Mouse (Mus musculus) hindbrain, embryonic 11.5 days (tissue): ENCODE data around the gene Grb7. TPM values are rescaled to one million over a fixed set of nuclear protein-coding genes. Genes with fewer than 3 reads are reported as not detected.

Experiments
- ATAC-seq: fragments of 200-750 bp; cut with Nextera tagmentation; 2 replicates; pipeline ENCODE4 v1.8.0; 2017; ENCODE audit warnings: mild to moderate bottlenecking, moderate TSS enrichment, moderate library complexity; ENCODE audit not compliant: low FRiP score
- DNase-seq: peaks from one replicate; pipeline ENCODE4 v3.0.0-alpha.2; 2015; ENCODE audit warnings: low spot score
- H3K27ac ChIP-seq: fragments of 300-500 bp; sonication (generic); 2 replicates; pipeline ENCODE4 v1.5.1; 2014; ENCODE audit warnings: mild to moderate bottlenecking, low read depth, low read length
- H3K27me3 ChIP-seq: fragments of 300-500 bp; sonication (generic); 2 replicates; pipeline ENCODE4 v1.6.1; 2014; ENCODE audit warnings: mild to moderate bottlenecking, low read length, moderate library complexity, mixed read lengths; ENCODE audit not compliant: control insufficient read depth, insufficient read depth
- H3K36me3 ChIP-seq: fragments of 300-500 bp; sonication (generic); 2 replicates; pipeline ENCODE4 v1.6.1; 2014; ENCODE audit warnings: mild to moderate bottlenecking, low read length, moderate library complexity, mixed read lengths; ENCODE audit not compliant: control insufficient read depth, insufficient read depth
- H3K4me1 ChIP-seq: fragments of 300-500 bp; sonication (generic); replicated peaks from 2 replicates; pipeline ENCODE4 v1.6.1; 2014; ENCODE audit warnings: low read length, mixed read lengths; ENCODE audit not compliant: control insufficient read depth, insufficient read depth
- H3K4me2 ChIP-seq: fragments of 300-500 bp; sonication (generic); replicated peaks from 2 replicates; pipeline ENCODE4 v1.6.1; 2014; ENCODE audit warnings: mild to moderate bottlenecking, low read depth, low read length
- H3K4me3 ChIP-seq: fragments of 300-500 bp; sonication (generic); 2 replicates; pipeline ENCODE4 v1.5.1; 2014; ENCODE audit warnings: low read depth, low read length
- H3K9ac ChIP-seq: fragments of 300-500 bp; sonication (generic); 2 replicates; pipeline ENCODE4 v1.6.1; 2014; ENCODE audit warnings: low read depth, low read length
- H3K9me3 ChIP-seq: fragments of 300-500 bp; sonication (generic); 2 replicates; pipeline ENCODE4 v1.6.1; 2016; ENCODE audit warnings: low read length; ENCODE audit not compliant: control insufficient read depth
- WGBS: fragments of 180-500 bp; shearing (Covaris S2); extraction: QIAGEN DNeasy Blood & Tissue Kit; methylation state at CpG from one replicate; pipeline ENCODE4 v1.1.7; 2014; 5-methylcytosine and 5-hydroxymethylcytosine counted together
- polyA plus RNA-seq: library from polyadenylated mRNA; unstranded; fragments of >200 nt; fragmentation: Nextera tagmentation; extraction: Ambion mirVana; gene quantifications from 2 replicates; pipeline ENCODE4 v1.2.1, GENCODE M21; 2014

The Grb7 gene
- polyA plus RNA-seq, 1 experiment from 2014 or later, result 2.1 TPM

DNA sequence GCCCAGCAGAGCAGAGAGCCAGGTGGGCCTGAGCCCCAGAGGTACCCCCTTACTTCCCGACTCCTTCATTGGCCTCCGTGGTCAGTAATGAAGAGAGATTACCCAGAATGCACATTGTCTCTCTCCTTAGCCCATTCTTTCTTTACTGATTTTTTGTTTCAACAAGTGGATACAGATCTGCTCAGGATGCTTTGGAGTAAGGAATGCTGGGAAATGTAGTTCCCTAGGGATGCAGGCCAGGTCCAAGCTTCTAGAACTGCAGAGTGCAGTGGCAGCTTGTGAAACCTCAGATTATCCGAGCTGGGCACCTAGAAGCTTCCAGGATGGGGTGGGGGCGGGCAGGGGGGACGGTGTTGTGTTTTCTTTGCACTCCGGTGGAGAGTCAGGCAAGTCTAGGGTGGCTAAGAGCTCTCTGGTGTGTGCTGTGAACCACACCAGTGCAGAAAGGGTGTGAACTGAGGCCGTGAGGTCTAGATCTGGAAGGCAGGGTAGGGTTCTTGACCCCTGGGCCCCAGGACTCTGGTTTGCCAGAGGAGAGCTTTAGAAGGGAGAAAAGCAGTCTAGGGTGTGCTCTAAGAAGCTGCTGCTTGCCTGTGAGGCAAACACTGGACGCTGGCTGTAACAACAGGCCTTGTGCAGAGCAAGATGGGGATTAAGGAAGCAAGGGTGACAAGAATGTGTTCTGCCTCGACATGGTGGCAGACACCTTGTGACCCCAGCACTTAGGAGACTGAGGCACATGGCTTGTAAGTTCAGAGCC lies 14.3 kb upstream of the Grb7 start:
- Histone ChIP-seq H3K9ac (no peak overlapping the region), H3K4me2 (no peak overlapping the region), H3K27ac (no peak overlapping the region), H3K36me3 (no peaks in the 10 kb centered on the region), H3K4me1 (no peaks in the 10 kb centered on the region), H3K27me3 (no peaks in the 10 kb centered on the region), H3K4me3 (no peak overlapping the region), H3K9me3 (no peaks in the 10 kb centered on the region)
- ATAC-seq, result no peak
- DNase-seq, result no peak
- 84% methylated on average over 9 of the region's 9 CpGs for WGBS

DNA sequence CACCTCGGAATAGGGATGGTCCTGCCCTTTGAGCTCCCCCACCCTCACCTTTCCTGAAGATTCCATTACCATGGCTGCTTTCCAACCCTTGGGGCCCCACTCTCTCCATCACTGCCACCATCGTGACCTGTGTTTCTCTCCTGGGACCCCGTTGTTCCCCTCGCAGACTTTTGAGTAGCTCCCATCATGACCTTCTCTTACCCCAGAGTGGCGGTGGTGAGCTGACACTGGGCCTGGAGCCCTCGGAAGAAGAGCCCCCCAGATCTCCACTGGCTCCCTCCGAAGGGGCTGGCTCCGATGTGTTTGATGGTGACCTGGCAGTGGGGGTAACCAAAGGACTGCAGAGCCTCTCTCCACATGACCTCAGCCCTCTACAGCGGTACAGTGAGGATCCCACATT lies 10.5 kb upstream of the Grb7 start:
- Histone ChIP-seq H3K4me1 (no peaks in the 10 kb centered on the region), H3K27me3 (no peaks in the 10 kb centered on the region), H3K9me3 (no peaks in the 10 kb centered on the region), H3K27ac (no peak overlapping the region), H3K4me3 (no peak overlapping the region), H3K36me3 (no peaks in the 10 kb centered on the region), H3K4me2 (no peak overlapping the region), H3K9ac (no peak overlapping the region)
- WGBS, result 90% methylated on average over 9 of the region's 9 CpGs
- DNase-seq, result no peak
- no peak for ATAC-seq

DNA sequence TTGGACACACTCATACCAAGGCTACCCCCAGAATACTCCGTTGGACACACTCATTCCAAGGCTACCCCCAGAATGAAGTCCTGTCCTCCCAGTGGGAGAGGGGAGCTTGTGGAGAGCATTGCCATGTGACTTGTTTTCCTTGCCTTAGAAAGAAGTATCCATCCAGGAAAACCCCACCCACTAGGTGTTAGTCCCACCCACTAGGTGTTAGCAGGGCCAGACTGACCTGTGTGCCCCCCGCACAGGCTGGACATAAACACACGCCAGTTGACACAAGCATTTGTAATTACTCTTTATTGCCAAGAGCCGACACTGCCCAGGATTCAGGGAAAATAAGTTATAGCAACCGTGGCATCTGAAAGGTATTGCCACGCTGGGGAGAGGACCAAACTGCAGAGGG lies 8.8 kb upstream of the Grb7 start:
- Histone ChIP-seq H3K36me3 (no peaks in the 10 kb centered on the region), H3K27me3 (no peaks in the 10 kb centered on the region), H3K9ac (no peak overlapping the region), H3K27ac (no peak overlapping the region), H3K4me1 (no peaks in the 10 kb centered on the region), H3K4me2 (no peak overlapping the region), H3K4me3 (no peak overlapping the region; the same call in 1 of the 2 replicates), H3K9me3 (no peaks in the 10 kb centered on the region)
- no peak for DNase-seq
- ATAC-seq, result no peak
- 89% methylated on average over 6 of the region's 6 CpGs for WGBS

DNA sequence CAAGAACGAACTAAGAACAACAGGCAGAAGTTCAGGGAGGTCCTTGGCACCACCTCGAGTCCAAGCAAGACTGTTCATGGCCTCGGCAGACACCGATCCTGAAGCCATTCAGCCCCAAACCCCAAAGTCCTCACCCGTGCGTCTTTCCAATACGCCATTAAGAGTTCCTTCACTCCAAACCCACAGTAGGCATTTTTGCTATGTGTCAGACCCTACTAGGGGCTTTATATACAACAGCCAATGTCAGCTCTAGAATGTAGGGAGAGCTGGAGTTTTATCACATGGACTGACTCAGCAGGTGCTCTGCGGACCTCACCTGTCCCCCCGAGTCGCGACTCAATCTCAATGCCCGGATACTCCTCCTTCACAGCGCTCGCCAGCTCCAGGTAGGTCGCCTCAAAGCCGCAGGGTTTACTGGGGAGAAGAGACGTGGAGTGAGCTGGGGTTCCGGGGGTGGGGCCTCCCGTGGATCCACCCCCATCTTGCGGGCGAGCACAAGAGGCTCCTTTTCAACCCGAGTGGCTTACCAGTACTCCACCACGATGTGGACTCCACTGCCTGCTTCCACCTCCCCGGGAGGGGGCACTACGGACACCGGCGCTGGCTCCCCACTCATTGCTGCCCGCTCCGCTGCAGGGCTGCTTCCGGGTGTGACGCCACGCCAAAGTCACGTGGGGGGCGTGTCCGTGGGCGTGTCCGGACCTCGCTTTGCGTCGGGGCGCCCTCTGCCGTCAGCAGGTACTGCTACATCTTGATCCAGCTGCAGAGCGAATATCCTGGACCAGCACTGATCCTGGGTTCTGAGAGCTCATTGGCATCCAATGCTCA lies 7.6 kb upstream of the Grb7 start, which contains the start of gene Mien1:
Mien1 (minus strand) TSS at position 661 of the 828 bp plus-strand sequence.
- Histone ChIP-seq H3K9me3 (no peaks in the 10 kb centered on the region), H3K27ac (no peak within 1 kb of the TSS), H3K9ac (peak within 1 kb of the TSS; percentile 62), H3K4me2 (peak within 1 kb of the TSS; percentile 79), H3K4me3 (peak within 1 kb of the TSS; percentile 63), H3K27me3 (no peaks in the 10 kb centered on the region), H3K4me1 (no peaks in the 10 kb centered on the region), H3K36me3 (no peaks in the 10 kb centered on the region)
- DNase-seq (peak; percentile 98), ATAC-seq (peak; percentile 87)
- 3% methylated on average over 43 of the region's 43 CpGs for WGBS

DNA sequence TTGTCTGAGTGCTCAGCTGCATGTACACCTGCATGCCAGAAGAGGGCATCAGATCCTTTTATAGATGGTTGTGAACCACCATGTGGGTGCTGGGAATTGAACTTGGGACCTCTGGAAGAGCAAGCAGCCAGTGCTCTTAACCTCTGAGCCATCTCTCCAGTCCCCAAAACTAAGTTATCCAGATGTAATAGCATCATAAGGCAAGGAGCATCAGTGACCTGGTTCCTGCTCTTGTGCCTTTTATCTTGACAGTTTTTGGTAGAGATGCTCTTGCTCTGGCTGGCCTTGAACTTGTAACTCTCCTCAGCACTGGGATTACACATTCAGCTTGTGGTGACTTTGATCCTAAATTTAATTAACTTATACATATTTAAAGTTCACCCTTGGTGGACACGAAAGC lies 2.5 kb upstream of the Grb7 start:
- Histone ChIP-seq H3K27ac (no peak overlapping the region), H3K4me2 (no peak overlapping the region), H3K4me3 (no peak overlapping the region), H3K9ac (no peak overlapping the region), H3K9me3 (no peaks in the 10 kb centered on the region), H3K27me3 (peaks cover 20% of the 10 kb centered on the region), H3K4me1 (peaks cover 4% of the 10 kb centered on the region; the same call in 1 of the 2 replicates), H3K36me3 (no peaks in the 10 kb centered on the region)
- no peak for ATAC-seq
- WGBS, result 97% methylated on average over 1 of the region's 1 CpGs
- DNase-seq, result no peak

DNA sequence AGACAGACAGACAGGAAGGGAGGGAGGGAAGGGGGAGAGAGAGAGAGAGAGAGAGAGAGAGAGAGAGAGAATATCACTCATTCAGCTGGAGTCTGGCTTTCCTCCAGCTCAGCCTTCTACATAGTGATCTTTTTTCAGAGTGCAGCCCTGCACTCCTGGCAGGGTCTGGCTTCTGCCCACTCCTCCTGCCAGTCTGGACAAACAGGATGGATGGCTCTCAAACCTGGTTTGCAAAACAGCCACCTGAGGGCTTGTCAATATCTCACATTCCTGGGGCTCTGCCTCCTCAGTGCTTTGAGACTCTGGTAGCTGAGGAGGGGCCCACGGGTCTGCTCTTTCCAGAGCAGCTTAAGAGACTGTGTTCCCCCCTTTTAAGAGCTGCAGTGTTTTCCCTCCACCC lies 956 bp upstream of the Grb7 start:
- Histone ChIP-seq H3K4me2 (no peak overlapping the region), H3K36me3 (no peaks in the 10 kb centered on the region), H3K27ac (no peak overlapping the region), H3K4me3 (no peak overlapping the region), H3K4me1 (peaks cover 4% of the 10 kb centered on the region; the same call in 1 of the 2 replicates), H3K9ac (no peak overlapping the region), H3K27me3 (peaks cover 20% of the 10 kb centered on the region), H3K9me3 (no peaks in the 10 kb centered on the region)
- ATAC-seq, result no peak
- no peak for DNase-seq
- 36% methylated on average over 1 of the region's 1 CpGs for WGBS

DNA sequence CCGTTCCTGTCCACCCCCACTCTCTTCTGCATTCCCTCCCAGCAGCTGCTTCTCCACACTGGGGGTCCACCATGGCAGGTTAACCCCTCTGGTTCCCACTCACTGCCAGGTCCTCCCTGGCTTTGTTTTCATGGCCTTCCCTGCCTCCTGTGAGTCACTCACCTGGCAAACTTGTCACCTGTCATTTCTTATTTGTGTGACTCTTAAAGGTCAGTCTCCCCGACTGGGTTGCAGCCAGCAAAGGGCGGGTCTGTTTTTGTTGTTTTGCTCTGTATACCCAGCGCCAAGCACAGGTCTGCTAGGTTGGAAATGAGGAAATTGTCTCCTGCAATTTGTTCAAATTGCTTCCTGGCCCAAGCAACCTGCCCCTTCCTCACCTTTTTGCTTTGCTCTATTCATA lies 515 bp upstream of the Grb7 start:
- DNase-seq (no peak), ATAC-seq (no peak)
- no peaks in the 10 kb centered on the region for H3K36me3 ChIP-seq
- no peak overlapping the region for H3K4me2 ChIP-seq
- H3K27ac ChIP-seq, result no peak overlapping the region
- no peaks in the 10 kb centered on the region for H3K9me3 ChIP-seq
- H3K4me1 ChIP-seq, result peaks cover 4% of the 10 kb centered on the region; the same call in 1 of the 2 replicates
- H3K27me3 ChIP-seq, result peaks cover 20% of the 10 kb centered on the region
- 59% methylated on average over 4 of the region's 4 CpGs for WGBS
- no peak overlapping the region for H3K4me3 ChIP-seq
- H3K9ac ChIP-seq, result no peak overlapping the region

DNA sequence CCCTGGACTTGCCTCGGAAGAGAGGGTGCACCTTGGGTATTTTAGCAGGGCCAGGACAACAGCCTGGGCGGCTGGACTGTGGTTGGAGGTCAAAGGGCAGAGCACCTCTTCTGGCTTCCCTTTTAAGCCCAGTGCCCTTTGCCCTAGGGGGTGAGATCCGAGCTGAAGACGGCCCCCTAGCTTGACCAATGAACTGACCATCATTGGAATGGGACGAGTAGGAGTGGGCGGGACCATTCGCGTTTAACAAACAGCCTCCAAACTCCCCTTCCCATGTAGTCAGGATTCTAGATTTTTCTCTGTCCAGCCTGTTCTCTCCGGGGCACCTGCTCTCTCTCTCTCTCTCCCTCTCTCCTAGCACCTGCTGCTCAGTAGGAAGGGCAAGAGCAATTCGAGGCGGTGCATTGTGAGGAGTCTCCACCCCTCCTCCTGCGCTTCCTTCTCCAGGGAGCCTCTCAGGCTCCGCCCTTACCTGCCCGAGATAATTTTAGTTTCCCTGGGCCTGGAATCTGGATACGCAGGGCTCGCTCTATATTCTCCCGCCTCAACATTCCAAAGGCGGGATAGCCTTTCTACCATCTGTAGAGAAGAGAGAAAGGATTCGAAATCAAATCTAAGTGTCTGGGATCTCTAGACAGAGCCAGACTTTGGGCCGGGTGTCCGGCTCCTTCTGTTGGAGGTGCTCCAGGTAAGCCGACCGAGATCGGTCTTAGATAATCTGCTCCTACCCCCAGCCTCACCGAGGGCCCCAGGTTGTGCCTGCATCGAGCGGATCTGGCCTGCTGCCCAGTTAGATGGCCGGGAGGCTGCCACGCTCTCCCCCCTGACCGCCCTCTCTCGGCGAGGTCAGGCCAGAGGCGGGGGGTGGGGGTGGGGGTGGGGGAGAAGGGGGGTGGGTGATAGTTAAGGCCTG lies 624 bp downstream of the Grb7 start:
- Histone ChIP-seq H3K4me3 (peak overlapping the region; percentile 14; the same call in 1 of the 2 replicates), H3K27ac (no peak overlapping the region), H3K27me3 (peaks cover 20% of the 10 kb centered on the region), H3K9me3 (no peaks in the 10 kb centered on the region), H3K4me1 (peaks cover 4% of the 10 kb centered on the region; the same call in 1 of the 2 replicates), H3K36me3 (no peaks in the 10 kb centered on the region), H3K9ac (no peak overlapping the region), H3K4me2 (no peak overlapping the region)
- WGBS, result 1% methylated on average over 33 of the region's 33 CpGs
- DNase-seq (peak; percentile 16), ATAC-seq (no peak)
